Mouse (Mus musculus): ENCODE results near the gene Adig. TPM values are rescaled to one million over a fixed set of nuclear protein-coding genes. Genes with fewer than 3 reads are reported as not detected.

The Adig gene
- polyA plus RNA-seq, 1 experiment from 2014 or later, result not detected

- Histone ChIP-seq H3K9ac (ENCODE audit: low read depth, low read length) (no peak overlapping the region), H3K9me3 (ENCODE audit: control insufficient read depth) (peaks cover 2% of the 10 kb centered on the region; the same call in 1 of the 2 replicates), H3K27ac (ENCODE audit: low read depth, low read length) (no peak overlapping the region), H3K4me1 (replicated peaks; ENCODE audit: control insufficient read depth, insufficient read depth, low read length) (no peaks in the 10 kb centered on the region), H3K4me3 (ENCODE audit: low read depth, low read length) (no peak overlapping the region), H3K27me3 (replicated peaks; ENCODE audit: control insufficient read depth, insufficient read depth, low read length) (no peaks in the 10 kb centered on the region), H3K4me2 (replicated peaks; ENCODE audit: low read depth) (no peak overlapping the region), H3K36me3 (ENCODE audit: control insufficient read depth, insufficient read depth) (no peaks in the 10 kb centered on the region)
- peak; percentile 83 for TF ChIP-seq CTCF (IDR thresholded peaks at IDR 0.05; ENCODE audit: low read depth)
- 4% methylated on average over 4 of the region's 4 CpGs for WGBS
- no peak for ATAC-seq
Measured at GRCm38 (mm10) chr2:158534090-158534489, 31.7 kb downstream of the Adig start.

DNA sequence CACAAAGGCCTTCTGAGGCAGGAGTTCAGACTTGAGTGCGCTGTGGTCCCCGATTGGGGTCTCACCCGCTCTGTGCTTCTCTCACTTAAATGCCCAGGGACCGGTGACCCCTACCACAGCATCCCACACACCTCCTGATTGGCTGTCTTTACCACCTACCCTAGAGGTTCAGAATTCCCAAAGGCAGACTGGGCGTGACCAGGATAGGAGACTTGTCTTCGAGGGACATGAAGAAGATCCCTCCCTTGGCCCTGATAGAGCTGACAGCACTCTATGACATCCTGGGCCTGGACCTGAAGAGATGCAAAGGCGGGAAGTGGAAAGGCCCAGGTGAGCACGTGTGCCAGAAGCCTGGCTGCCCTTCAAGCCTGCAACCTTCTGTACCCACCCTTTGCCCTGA is 32.1 kb downstream of the Adig start:
- no peak for ATAC-seq
- Histone ChIP-seq H3K27me3 (replicated peaks; ENCODE audit: control insufficient read depth, insufficient read depth, low read length) (no peaks in the 10 kb centered on the region), H3K4me3 (ENCODE audit: low read depth, low read length) (no peak overlapping the region), H3K36me3 (ENCODE audit: control insufficient read depth, insufficient read depth) (no peaks in the 10 kb centered on the region), H3K27ac (ENCODE audit: low read depth, low read length) (no peak overlapping the region), H3K4me2 (replicated peaks; ENCODE audit: low read depth) (no peak overlapping the region), H3K9ac (ENCODE audit: low read depth, low read length) (no peak overlapping the region), H3K4me1 (replicated peaks; ENCODE audit: control insufficient read depth, insufficient read depth, low read length) (no peaks in the 10 kb centered on the region), H3K9me3 (ENCODE audit: control insufficient read depth) (peaks cover 2% of the 10 kb centered on the region; the same call in 1 of the 2 replicates)
- no peak for TF ChIP-seq CTCF (IDR thresholded peaks at IDR 0.05; ENCODE audit: low read depth)
- WGBS, result 73% methylated on average over 8 of the region's 8 CpGs

- H3K9ac ChIP-seq (ENCODE audit: low read depth, low read length), result no peak overlapping the region
- H3K4me3 ChIP-seq (ENCODE audit: low read depth, low read length), result no peak overlapping the region
- TF ChIP-seq CTCF (IDR thresholded peaks at IDR 0.05; ENCODE audit: low read depth), result no peak
- ATAC-seq, result no peak
- no peak overlapping the region for H3K4me2 ChIP-seq (replicated peaks; ENCODE audit: low read depth)
- H3K27ac ChIP-seq (ENCODE audit: low read depth, low read length), result no peak overlapping the region
- H3K36me3 ChIP-seq (ENCODE audit: control insufficient read depth, insufficient read depth), result no peaks in the 10 kb centered on the region
- H3K4me1 ChIP-seq (replicated peaks; ENCODE audit: control insufficient read depth, insufficient read depth, low read length), result no peaks in the 10 kb centered on the region
- no peaks in the 10 kb centered on the region for H3K27me3 ChIP-seq (replicated peaks; ENCODE audit: control insufficient read depth, insufficient read depth, low read length)
- WGBS, result 52% methylated on average over 24 of the region's 24 CpGs
- H3K9me3 ChIP-seq (ENCODE audit: control insufficient read depth), result no peaks in the 10 kb centered on the region
Measured at GRCm38 (mm10) chr2:158539433-158540305, 37.3 kb downstream of the Adig start.

- no peak for TF ChIP-seq CTCF (IDR thresholded peaks at IDR 0.05; ENCODE audit: low read depth)
- 50% methylated on average over 4 of the region's 4 CpGs for WGBS
- H3K4me1 ChIP-seq (replicated peaks; ENCODE audit: control insufficient read depth, insufficient read depth, low read length), result no peaks in the 10 kb centered on the region
- H3K4me2 ChIP-seq (replicated peaks; ENCODE audit: low read depth), result no peak overlapping the region
- no peaks in the 10 kb centered on the region for H3K36me3 ChIP-seq (ENCODE audit: control insufficient read depth, insufficient read depth)
- H3K4me3 ChIP-seq (ENCODE audit: low read depth, low read length), result no peak overlapping the region
- ATAC-seq, result no peak
- no peak overlapping the region for H3K27ac ChIP-seq (ENCODE audit: low read depth, low read length)
- no peak overlapping the region for H3K9ac ChIP-seq (ENCODE audit: low read depth, low read length)
- H3K9me3 ChIP-seq (ENCODE audit: control insufficient read depth), result no peaks in the 10 kb centered on the region
- no peaks in the 10 kb centered on the region for H3K27me3 ChIP-seq (replicated peaks; ENCODE audit: control insufficient read depth, insufficient read depth, low read length)
Measured at GRCm38 (mm10) chr2:158541286-158541685, 38.9 kb downstream of the Adig start.

GRCm38 (mm10) chr2:158545266-158545665 is 42.9 kb downstream of the Adig start:
- WGBS, result 62% methylated on average over 2 of the region's 2 CpGs
- Histone ChIP-seq H3K9me3 (ENCODE audit: control insufficient read depth) (no peaks in the 10 kb centered on the region), H3K27ac (ENCODE audit: low read depth, low read length) (no peak overlapping the region), H3K4me3 (ENCODE audit: low read depth, low read length) (no peak overlapping the region), H3K27me3 (replicated peaks; ENCODE audit: control insufficient read depth, insufficient read depth, low read length) (0 out of 2 replicates have a peak, but pooled peaks cover 1% of the 10 kb centered on the region), H3K4me1 (replicated peaks; ENCODE audit: control insufficient read depth, insufficient read depth, low read length) (no peaks in the 10 kb centered on the region), H3K9ac (ENCODE audit: low read depth, low read length) (no peak overlapping the region), H3K36me3 (ENCODE audit: control insufficient read depth, insufficient read depth) (no peaks in the 10 kb centered on the region), H3K4me2 (replicated peaks; ENCODE audit: low read depth) (no peak overlapping the region)
- no peak for ATAC-seq
- TF ChIP-seq CTCF (IDR thresholded peaks at IDR 0.05; ENCODE audit: low read depth), result no peak

DNA sequence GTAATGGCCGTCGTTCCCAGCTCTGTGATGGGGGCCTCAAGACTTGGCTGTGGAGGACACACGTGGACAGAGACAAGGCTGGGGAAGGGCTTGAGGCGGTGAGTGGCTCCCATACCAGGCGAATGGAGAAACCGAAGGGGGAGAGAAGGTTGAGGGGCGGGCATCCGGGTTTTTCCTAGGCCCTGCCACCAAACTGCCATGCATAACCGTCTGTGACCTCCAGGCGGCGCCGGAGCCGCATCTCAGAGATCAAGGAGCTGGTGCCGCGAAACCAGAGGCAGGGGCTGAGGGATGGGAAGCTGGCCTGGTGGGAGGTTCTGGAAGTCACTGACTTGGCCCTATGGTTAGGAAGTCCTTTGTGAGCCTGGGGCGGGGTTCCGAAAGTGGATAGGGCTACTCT is 44.3 kb downstream of the Adig start:
- no peak for ATAC-seq
- no peak overlapping the region for H3K9ac ChIP-seq (ENCODE audit: low read depth, low read length)

More for the DNA sequence above, 44.3 kb downstream of the Adig start:
- TF ChIP-seq CTCF (IDR thresholded peaks at IDR 0.05; ENCODE audit: low read depth), result peak; percentile 91
- no peaks in the 10 kb centered on the region for H3K4me1 ChIP-seq (replicated peaks; ENCODE audit: control insufficient read depth, insufficient read depth, low read length)
- H3K36me3 ChIP-seq (ENCODE audit: control insufficient read depth, insufficient read depth), result no peaks in the 10 kb centered on the region
- H3K27me3 ChIP-seq (replicated peaks; ENCODE audit: control insufficient read depth, insufficient read depth, low read length), result peaks cover 4% of the 10 kb centered on the region; the same call in 1 of the 2 replicates
- H3K27ac ChIP-seq (ENCODE audit: low read depth, low read length), result no peak overlapping the region
- no peaks in the 10 kb centered on the region for H3K9me3 ChIP-seq (ENCODE audit: control insufficient read depth)
- no peak overlapping the region for H3K4me2 ChIP-seq (replicated peaks; ENCODE audit: low read depth)
- WGBS, result 4% methylated on average over 17 of the region's 17 CpGs
- no peak overlapping the region for H3K4me3 ChIP-seq (ENCODE audit: low read depth, low read length)
